Mouse (Mus musculus) hindbrain, embryonic 11.5 days (tissue): ENCODE data around the gene Zscan2. TPM values are rescaled to one million over a fixed set of nuclear protein-coding genes. Genes with fewer than 3 reads are reported as not detected.
A peak's percentile ranks its signal among the peaks of the same experiment; 100 is the strongest.

Experiments
- ATAC-seq: fragments of 200-750 bp; cut with Nextera tagmentation; 2 replicates; pipeline ENCODE4 v1.8.0; 2017; ENCODE audit warnings: mild to moderate bottlenecking, moderate TSS enrichment, moderate library complexity; ENCODE audit not compliant: low FRiP score
- DNase-seq: peaks from one replicate; pipeline ENCODE4 v3.0.0-alpha.2; 2015; ENCODE audit warnings: low spot score
- H3K27ac ChIP-seq: fragments of 300-500 bp; sonication (generic); 2 replicates; pipeline ENCODE4 v1.5.1; 2014; ENCODE audit warnings: mild to moderate bottlenecking, low read depth, low read length
- H3K27me3 ChIP-seq: fragments of 300-500 bp; sonication (generic); 2 replicates; pipeline ENCODE4 v1.6.1; 2014; ENCODE audit warnings: mild to moderate bottlenecking, low read length, moderate library complexity, mixed read lengths; ENCODE audit not compliant: control insufficient read depth, insufficient read depth
- H3K36me3 ChIP-seq: fragments of 300-500 bp; sonication (generic); 2 replicates; pipeline ENCODE4 v1.6.1; 2014; ENCODE audit warnings: mild to moderate bottlenecking, low read length, moderate library complexity, mixed read lengths; ENCODE audit not compliant: control insufficient read depth, insufficient read depth
- H3K4me1 ChIP-seq: fragments of 300-500 bp; sonication (generic); replicated peaks from 2 replicates; pipeline ENCODE4 v1.6.1; 2014; ENCODE audit warnings: low read length, mixed read lengths; ENCODE audit not compliant: control insufficient read depth, insufficient read depth
- H3K4me2 ChIP-seq: fragments of 300-500 bp; sonication (generic); replicated peaks from 2 replicates; pipeline ENCODE4 v1.6.1; 2014; ENCODE audit warnings: mild to moderate bottlenecking, low read depth, low read length
- H3K4me3 ChIP-seq: fragments of 300-500 bp; sonication (generic); 2 replicates; pipeline ENCODE4 v1.5.1; 2014; ENCODE audit warnings: low read depth, low read length
- H3K9ac ChIP-seq: fragments of 300-500 bp; sonication (generic); 2 replicates; pipeline ENCODE4 v1.6.1; 2014; ENCODE audit warnings: low read depth, low read length
- H3K9me3 ChIP-seq: fragments of 300-500 bp; sonication (generic); 2 replicates; pipeline ENCODE4 v1.6.1; 2016; ENCODE audit warnings: low read length; ENCODE audit not compliant: control insufficient read depth
- WGBS: fragments of 180-500 bp; shearing (Covaris S2); extraction: QIAGEN DNeasy Blood & Tissue Kit; methylation state at CpG from one replicate; pipeline ENCODE4 v1.1.7; 2014; 5-methylcytosine and 5-hydroxymethylcytosine counted together
- polyA plus RNA-seq: library from polyadenylated mRNA; unstranded; fragments of >200 nt; fragmentation: Nextera tagmentation; extraction: Ambion mirVana; gene quantifications from 2 replicates; pipeline ENCODE4 v1.2.1, GENCODE M21; 2014

Zscan2 gene
- polyA plus RNA-seq, 1 experiment from 2014 or later: 4.8 TPM

- 82% methylated on average over 1 of the region's 1 CpGs for WGBS
- H3K9ac ChIP-seq: no peak overlapping the region
- no peaks in the 10 kb centered on the region for H3K4me1 ChIP-seq
- 0 out of 2 replicates have a peak, but pooled peaks cover 4% of the 10 kb centered on the region for H3K36me3 ChIP-seq
- H3K27me3 ChIP-seq: no peaks in the 10 kb centered on the region
- H3K9me3 ChIP-seq: no peaks in the 10 kb centered on the region
- DNase-seq: no peak
- no peak for ATAC-seq
- H3K4me3 ChIP-seq: no peak overlapping the region
- no peak overlapping the region for H3K4me2 ChIP-seq
- H3K27ac ChIP-seq: no peak overlapping the region
Observed at GRCm38 (mm10) chr7:80864151-80864550, 3.4 kb downstream of the Zscan2 start.

- no peak overlapping the region for H3K4me2 ChIP-seq
- DNase-seq (no peak), ATAC-seq (no peak)
- H3K4me3 ChIP-seq: no peak overlapping the region
- 0 out of 2 replicates have a peak, but pooled peaks cover 4% of the 10 kb centered on the region for H3K36me3 ChIP-seq
- no peaks in the 10 kb centered on the region for H3K27me3 ChIP-seq
- H3K9ac ChIP-seq: no peak overlapping the region
- H3K9me3 ChIP-seq: no peaks in the 10 kb centered on the region
- no peak overlapping the region for H3K27ac ChIP-seq
- no peaks in the 10 kb centered on the region for H3K4me1 ChIP-seq
- 87% methylated on average over 8 of the region's 8 CpGs for WGBS
Observed at GRCm38 (mm10) chr7:80864831-80865230, 4.1 kb downstream of the Zscan2 start.

GRCm38 (mm10) chr7:80865521-80865920 lies 4.8 kb downstream of the Zscan2 start:
- H3K9ac ChIP-seq: no peak overlapping the region
- DNase-seq: no peak
- H3K4me1 ChIP-seq: no peaks in the 10 kb centered on the region
- no peak overlapping the region for H3K4me3 ChIP-seq
- H3K4me2 ChIP-seq: no peak overlapping the region
- WGBS: 95% methylated on average over 7 of the region's 7 CpGs
- 0 out of 2 replicates have a peak, but pooled peaks cover 7% of the 10 kb centered on the region for H3K36me3 ChIP-seq
- no peaks in the 10 kb centered on the region for H3K27me3 ChIP-seq
- H3K27ac ChIP-seq: no peak overlapping the region
- H3K9me3 ChIP-seq: no peaks in the 10 kb centered on the region
- ATAC-seq: no peak

GRCm38 (mm10) chr7:80866514-80867147 lies 5.9 kb downstream of the Zscan2 start:
- Histone ChIP-seq H3K4me3 (no peak overlapping the region), H3K4me1 (no peaks in the 10 kb centered on the region), H3K4me2 (no peak overlapping the region), H3K27ac (no peak overlapping the region), H3K9ac (no peak overlapping the region), H3K36me3 (0 out of 2 replicates have a peak, but pooled peaks cover 7% of the 10 kb centered on the region), H3K9me3 (no peaks in the 10 kb centered on the region), H3K27me3 (no peaks in the 10 kb centered on the region)
- 90% methylated on average over 7 of the region's 7 CpGs for WGBS
- DNase-seq: no peak
- ATAC-seq: no peak

- WGBS: 89% methylated on average over 2 of the region's 2 CpGs
- Histone ChIP-seq H3K27me3 (peaks cover 2% of the 10 kb centered on the region; the same call in 1 of the 2 replicates), H3K36me3 (peaks cover 13% of the 10 kb centered on the region; the same call in 1 of the 2 replicates), H3K9me3 (no peaks in the 10 kb centered on the region), H3K27ac (no peak overlapping the region), H3K4me1 (no peaks in the 10 kb centered on the region), H3K4me2 (no peak overlapping the region), H3K4me3 (no peak overlapping the region), H3K9ac (no peak overlapping the region)
- DNase-seq (no peak), ATAC-seq (no peak)
Observed at GRCm38 (mm10) chr7:80868686-80869085, 8.0 kb downstream of the Zscan2 start.

- 80% methylated on average over 5 of the region's 5 CpGs for WGBS
- ATAC-seq (no peak), DNase-seq (no peak)
- Histone ChIP-seq H3K4me3 (no peak overlapping the region), H3K4me1 (no peaks in the 10 kb centered on the region), H3K9ac (no peak overlapping the region), H3K36me3 (peaks cover 20% of the 10 kb centered on the region), H3K9me3 (no peaks in the 10 kb centered on the region), H3K27me3 (peaks cover 21% of the 10 kb centered on the region), H3K27ac (no peak overlapping the region), H3K4me2 (no peak overlapping the region)
Observed at GRCm38 (mm10) chr7:80873038-80873437, 12.3 kb downstream of the Zscan2 start.

- no peak for DNase-seq
- H3K9me3 ChIP-seq: no peaks in the 10 kb centered on the region
- H3K9ac ChIP-seq: no peak overlapping the region
- no peak overlapping the region for H3K4me2 ChIP-seq
- peaks cover 20% of the 10 kb centered on the region for H3K36me3 ChIP-seq
- peaks cover 21% of the 10 kb centered on the region for H3K27me3 ChIP-seq
- H3K27ac ChIP-seq: no peak overlapping the region
- 92% methylated on average over 2 of the region's 2 CpGs for WGBS
- no peaks in the 10 kb centered on the region for H3K4me1 ChIP-seq
- no peak for ATAC-seq
- no peak overlapping the region for H3K4me3 ChIP-seq
Observed at GRCm38 (mm10) chr7:80873631-80874030, 12.9 kb downstream of the Zscan2 start.

- Histone ChIP-seq H3K9ac (0 out of 2 replicates have a peak overlapping the region, but pooled peaks have one; percentile 19), H3K4me3 (no peak overlapping the region), H3K27ac (no peak overlapping the region), H3K27me3 (peaks cover 21% of the 10 kb centered on the region), H3K9me3 (no peaks in the 10 kb centered on the region), H3K4me1 (no peaks in the 10 kb centered on the region), H3K36me3 (peaks cover 13% of the 10 kb centered on the region), H3K4me2 (no peak overlapping the region)
- WGBS: 27% methylated on average over 37 of the region's 37 CpGs
- no peak for ATAC-seq
- DNase-seq: peak; percentile 17
Observed at GRCm38 (mm10) chr7:80875727-80876126, 15.0 kb downstream of the Zscan2 start.

- Histone ChIP-seq H3K9me3 (no peaks in the 10 kb centered on the region), H3K36me3 (no peaks in the 10 kb centered on the region), H3K4me2 (no peak overlapping the region), H3K4me3 (no peak overlapping the region), H3K9ac (no peak overlapping the region), H3K27ac (no peak overlapping the region), H3K4me1 (no peaks in the 10 kb centered on the region), H3K27me3 (no peaks in the 10 kb centered on the region)
- no peak; the same call in 1 of the 2 replicates for ATAC-seq
- DNase-seq: peak; percentile 55
- 27% methylated on average over 14 of the region's 14 CpGs for WGBS
Observed at GRCm38 (mm10) chr7:80882830-80883505, 22.2 kb downstream of the Zscan2 start.
